In the genomic region with DNA sequence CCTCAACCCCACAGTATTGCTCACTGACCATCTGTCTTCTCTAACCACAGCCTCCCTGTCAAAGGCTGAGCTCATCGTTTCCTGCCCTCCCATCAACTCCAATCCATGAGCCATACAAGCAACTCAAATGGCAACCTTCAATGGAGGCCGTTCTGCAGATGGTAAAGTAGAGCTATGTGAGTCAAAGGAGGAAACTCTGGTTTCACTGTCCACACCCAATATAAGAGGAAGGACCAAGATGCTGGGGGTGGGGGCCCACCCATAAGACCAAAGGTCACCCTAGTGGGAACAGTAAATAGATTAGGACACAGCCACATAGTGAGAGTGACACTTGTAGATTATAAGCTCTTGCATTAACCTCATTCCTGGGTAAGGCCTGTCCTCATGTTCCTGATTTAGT, we compare ENCODE assay signal across 19 mouse cellular contexts. TPM values are rescaled to one million over a fixed set of nuclear protein-coding genes. Genes with fewer than 3 reads are reported as not detected.
A peak's percentile ranks its signal among the peaks of the same experiment; 100 is the strongest.
DNase-seq lines count a peak whose midpoint lies in the region; ATAC-seq and TF ChIP-seq lines count a peak whose summit lies in the region.
"Had no signal": no experiment of that assay in that cellular context is flagged by ENCODE, and none has a peak within 500 bp of the region (broad histone marks: within the 10 kb centered on the region; RNA-seq: fewer than 3 reads in every experiment).

No protein-coding gene starts in this region.

- H3K4me3 ChIP-seq in intestine, embryonic 16.5 days (ENCODE audit: low read length): no peak overlapping the region
- no peak overlapping the region for H3K4me3 ChIP-seq in intestine, embryonic 15.5 days (replicated peaks)
- H3K4me3 ChIP-seq in C2C12 (ENCODE audit: insufficient read depth, poor library complexity, severe bottlenecking): no peak overlapping the region
- H3K4me3 ChIP-seq in small intestine, adult 2 months (ENCODE audit: low read depth, low read length): no peak overlapping the region
- H3K4me3 ChIP-seq: forebrain, embryonic 12.5 days; hindbrain, embryonic 10.5 days; limb, embryonic 10.5 days had no signal

- H3K79me3 ChIP-seq in C2C12 (ENCODE audit: low read depth): no peaks in the 10 kb centered on the region

- no peaks in the 10 kb centered on the region for H3K27me3 ChIP-seq in intestine, embryonic 16.5 days (replicated peaks; ENCODE audit: control insufficient read depth, insufficient read depth, low read length)
- H3K27me3 ChIP-seq in intestine, embryonic 15.5 days (replicated peaks): no peaks in the 10 kb centered on the region
- no peaks in the 10 kb centered on the region for H3K27me3 ChIP-seq in C2C12 (ENCODE audit: control insufficient read depth, insufficient read depth, insufficient read length)
- H3K27me3 ChIP-seq in small intestine, adult 2 months (ENCODE audit: control insufficient read depth, insufficient read depth, low read length): no peaks in the 10 kb centered on the region
- H3K27me3 ChIP-seq: forebrain, embryonic 12.5 days had no signal

- H3K79me2 ChIP-seq in C2C12 (ENCODE audit: control insufficient read depth, insufficient read depth): no peaks in the 10 kb centered on the region

- H3K9me3 ChIP-seq in intestine, embryonic 16.5 days (ENCODE audit: control insufficient read depth, low read length): no peaks in the 10 kb centered on the region
- no peaks in the 10 kb centered on the region for H3K9me3 ChIP-seq in intestine, embryonic 15.5 days
- H3K9me3 ChIP-seq: forebrain, embryonic 12.5 days; hindbrain, embryonic 10.5 days; limb, embryonic 10.5 days had no signal

- H3K9ac ChIP-seq in intestine, embryonic 16.5 days (ENCODE audit: low read depth, low read length): no peak overlapping the region
- no peak overlapping the region for H3K9ac ChIP-seq in intestine, embryonic 15.5 days
- H3K9ac ChIP-seq: forebrain, embryonic 12.5 days; liver, embryonic 14.5 days had no signal

- peaks cover 12% of the 10 kb centered on the region for H3K4me1 ChIP-seq in intestine, embryonic 16.5 days (ENCODE audit: control insufficient read depth, insufficient read depth, low read length)
- H3K4me1 ChIP-seq in intestine, embryonic 15.5 days (replicated peaks): peaks cover 7% of the 10 kb centered on the region; the same call in 1 of the 2 replicates
- peaks cover 58% of the 10 kb centered on the region; the same call in 1 of the 2 replicates for H3K4me1 ChIP-seq in small intestine, adult 2 months (ENCODE audit: control insufficient read depth, insufficient read depth, insufficient read length, low read length)
- H3K4me1 ChIP-seq: forebrain, embryonic 12.5 days; limb, embryonic 10.5 days had no signal

- no peak overlapping the region for H3K4me2 ChIP-seq in intestine, embryonic 16.5 days (ENCODE audit: low read depth, low read length)
- no peak overlapping the region for H3K4me2 ChIP-seq in intestine, embryonic 15.5 days (replicated peaks)
- H3K4me2 ChIP-seq: forebrain, embryonic 12.5 days had no signal

- no peak for TF ChIP-seq CTCF in C2C12 (IDR thresholded peaks at IDR 0.05; ENCODE audit: control insufficient read depth, insufficient read depth, insufficient read length)
- no peak for TF ChIP-seq CTCF in small intestine, adult 2 months (IDR thresholded peaks at IDR 0.05; ENCODE audit: extremely low read depth, insufficient read length, insufficient replicate concordance, low read depth, low read length)

- H3ac ChIP-seq in C2C12 (ENCODE audit: control insufficient read depth, insufficient read length, low read depth): no peak overlapping the region

- 79% methylated on average over 2 of the region's 2 CpGs for WGBS in intestine, embryonic 16.5 days
- WGBS in intestine, embryonic 15.5 days: 82% methylated on average over 2 of the region's 2 CpGs
- 47% methylated on average over 2 of the region's 2 CpGs for WGBS in small intestine, adult 2 months

- ATAC-seq in intestine, embryonic 16.5 days: 0 out of 2 replicates have a peak, but pooled peaks have one; percentile 19
- no peak for ATAC-seq in intestine, embryonic 15.5 days
- ATAC-seq: midbrain, embryonic 16.5 days had no signal

- H3K27ac ChIP-seq in intestine, embryonic 16.5 days (ENCODE audit: low read length): no peak overlapping the region
- no peak overlapping the region for H3K27ac ChIP-seq in intestine, embryonic 15.5 days
- peak overlapping the region; percentile 69 for H3K27ac ChIP-seq in small intestine, adult 2 months (ENCODE audit: insufficient read depth, low read depth, low read length)
- H3K27ac ChIP-seq: forebrain, embryonic 12.5 days; hindbrain, embryonic 10.5 days; limb, embryonic 10.5 days; liver, embryonic 14.5 days had no signal

- H3K36me3 ChIP-seq in intestine, embryonic 16.5 days (ENCODE audit: control insufficient read depth, insufficient read depth, low read length): no peaks in the 10 kb centered on the region
- no peaks in the 10 kb centered on the region for H3K36me3 ChIP-seq in intestine, embryonic 15.5 days
- H3K36me3 ChIP-seq in C2C12 (ENCODE audit: control insufficient read depth, insufficient read depth): no peaks in the 10 kb centered on the region
- no peaks in the 10 kb centered on the region for H3K36me3 ChIP-seq in small intestine, adult 2 months (ENCODE audit: control insufficient read depth, insufficient read depth, low read length)
- H3K36me3 ChIP-seq: forebrain, embryonic 12.5 days; hindbrain, embryonic 10.5 days; limb, embryonic 10.5 days had no signal

- no peak for TF ChIP-seq POLR2A in small intestine, adult 2 months (IDR thresholded peaks at IDR 0.05; ENCODE audit: low read depth, low read length)

- peak; percentile 68 for DNase-seq in lung, postnatal 36 days
- DNase-seq in kidney, adult 8-10 months: no peak
- DNase-seq in kidney, postnatal 14 days: no peak
- DNase-seq: adrenal gland, postnatal 10 days; B cell, adult 2 months; cerebellum, adult 9-11 months; embryo, embryonic 11 days; thymus, postnatal 25 days had no signal

TF ChIP-seq in C2C12, 6 proteins besides CTCF, POLR2A, EP300 and RAD21:
- TF ChIP-seq MYOD1 (IDR thresholded peaks at IDR 0.05; ENCODE audit: control insufficient read depth, insufficient read length, low read depth): peak; percentile 34
- no peak for TF ChIP-seq CEBPB (IDR thresholded peaks at IDR 0.05; ENCODE audit: low read depth)

RNA-seq across cellular contexts. Expression of gene Ptchd3, which starts 34.1 kb away (rescaled TPM):
- polyA plus RNA-seq in intestine, embryonic 16.5 days (2015; fragmentation: Nextera tagmentation; extraction: Ambion mirVana): not detected in 2 replicates
- not detected in 2 replicates for polyA plus RNA-seq in intestine, embryonic 15.5 days (2015; fragmentation: Nextera tagmentation; extraction: Ambion mirVana)
- not detected for polyA plus RNA-seq in C2C12 (2012; fragmentation: generic; extraction: Trizol)
- polyA plus RNA-seq in small intestine, adult 2 months (2012; rRNA removed): not detected in 2 replicates
- polyA plus RNA-seq: forebrain, embryonic 12.5 days; gonadal fat pad, adult 2 months; limb, embryonic 10.5 days; liver, embryonic 14.5 days; midbrain, embryonic 16.5 days; neural tube, embryonic 11.5 days had no signal
